Mouse (Mus musculus): ENCODE data around the gene Ppil3. TPM values are rescaled to one million over a fixed set of nuclear protein-coding genes. Genes with fewer than 3 reads are reported as not detected.

Ppil3 gene
- polyA plus RNA-seq, 1 experiment, result 25.5 TPM

- H3K4me1 ChIP-seq (ENCODE audit: control insufficient read depth, insufficient read depth, low read length), result peaks cover 3% of the 10 kb centered on the region; the same call in 1 of the 2 replicates
- H3K27me3 ChIP-seq (replicated peaks; ENCODE audit: control insufficient read depth, insufficient read depth, low read length), result no peaks in the 10 kb centered on the region
- TF ChIP-seq POLR2A (IDR thresholded peaks at IDR 0.05; ENCODE audit: low read depth, low read length), result no peak
- TF ChIP-seq CTCF (conservative IDR thresholded peaks at IDR 0.05; ENCODE audit: insufficient read depth, insufficient read length, low read depth, low read length), result no peak
- peak overlapping the region; percentile 100; the same call in 1 of the 2 replicates for H3K27ac ChIP-seq (ENCODE audit: insufficient read depth, low read depth, low read length)
- no peaks in the 10 kb centered on the region; the same call in 1 of the 2 replicates for H3K36me3 ChIP-seq (ENCODE audit: control insufficient read depth, insufficient read depth, low read length)
- no peak for DNase-seq
- WGBS, result 29% methylated on average over 19 of the region's 19 CpGs
- H3K4me3 ChIP-seq (ENCODE audit: insufficient read depth, low read depth, low read length), result peak overlapping the region; percentile 97
These were observed 53.6 kb downstream of the Ppil3 start for GRCm38 (mm10) chr1:58391421-58392267.

- Histone ChIP-seq H3K27ac (ENCODE audit: insufficient read depth, low read depth, low read length) (no peak overlapping the region), H3K36me3 (ENCODE audit: control insufficient read depth, insufficient read depth, low read length) (no peaks in the 10 kb centered on the region), H3K4me3 (ENCODE audit: insufficient read depth, low read depth, low read length) (no peak overlapping the region), H3K27me3 (replicated peaks; ENCODE audit: control insufficient read depth, insufficient read depth, low read length) (no peaks in the 10 kb centered on the region), H3K4me1 (ENCODE audit: control insufficient read depth, insufficient read depth, low read length) (no peaks in the 10 kb centered on the region)
- TF ChIP-seq CTCF (conservative IDR thresholded peaks at IDR 0.05; ENCODE audit: insufficient read depth, insufficient read length, low read depth, low read length) (no peak), POLR2A (IDR thresholded peaks at IDR 0.05; ENCODE audit: low read depth, low read length) (no peak)
- DNase-seq, result peak; percentile 71
- WGBS, result 64% methylated on average over 5 of the region's 5 CpGs
These were observed 62.6 kb downstream of the Ppil3 start for GRCm38 (mm10) chr1:58382586-58383281.

Other genes with a start within 250 kb of the Ppil3 start
- gene Aox4, start 235.1 kb downstream of the Ppil3 start, polyA plus RNA-seq (2012; rRNA removed), result 0.04 and 0.14 TPM in 2 replicates
- gene Aox2, start 167.2 kb downstream of the Ppil3 start, polyA plus RNA-seq (2012; rRNA removed), result 0.03 TPM in 2 replicates
- gene Bzw1, start 52.6 kb downstream of the Ppil3 start, polyA plus RNA-seq (2012; rRNA removed), result 24.8 and 32.2 TPM in 2 replicates
- gene Clk1, start 21.4 kb downstream of the Ppil3 start, polyA plus RNA-seq (2012; rRNA removed), result 35.1 and 45.9 TPM in 2 replicates
- gene Nif3l1, start 335 bp downstream of the Ppil3 start, polyA plus RNA-seq (2012; rRNA removed), result 19.7 and 21.3 TPM in 2 replicates
- 7.0 and 8.7 TPM in 2 replicates for gene Orc2, start 59.6 kb upstream of the Ppil3 start, polyA plus RNA-seq (2012; rRNA removed)
- gene Fam126b, start 140.8 kb upstream of the Ppil3 start, polyA plus RNA-seq (2012; rRNA removed), result 5.3 and 5.4 TPM in 2 replicates
- gene Ndufb3, start 140.9 kb upstream of the Ppil3 start, polyA plus RNA-seq (2012; rRNA removed), result 116 and 197 TPM in 2 replicates